Mouse (Mus musculus): ENCODE measurements around the gene Macrod1.

Gene Macrod1

DNA sequence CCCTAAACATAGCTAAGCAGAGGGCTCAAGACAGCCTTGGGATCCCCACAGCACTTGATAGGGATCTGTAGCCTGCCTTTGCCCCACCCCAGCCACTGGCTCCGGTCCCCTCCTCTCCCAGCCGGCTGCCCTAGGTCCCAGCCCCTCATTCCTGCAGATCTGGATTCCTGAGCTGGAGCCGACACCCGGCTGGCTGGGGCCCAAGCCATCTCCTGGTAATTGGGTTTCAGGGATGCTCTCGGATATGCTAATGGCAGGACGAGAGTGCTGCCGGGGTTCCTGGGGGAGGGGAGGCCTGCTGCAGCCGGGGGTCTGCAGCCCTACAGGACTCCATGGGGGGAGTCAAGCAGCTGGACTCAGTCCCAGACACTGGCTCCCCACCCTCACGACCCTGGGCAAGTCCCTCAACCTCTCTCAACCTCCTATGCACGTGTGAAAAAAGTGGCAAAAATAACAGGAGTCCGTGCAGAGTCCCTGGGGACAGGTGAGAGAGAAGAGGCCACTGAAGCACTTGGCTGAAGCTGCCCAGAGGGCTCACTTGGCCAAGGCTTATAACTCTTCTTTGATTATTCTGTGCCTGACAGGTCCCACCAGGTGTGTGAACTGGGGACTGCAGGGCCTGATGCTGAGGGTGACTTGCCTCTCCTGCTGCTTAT, 119.6 kb downstream of the Macrod1 start:
- DNase-seq: no peak

DNA sequence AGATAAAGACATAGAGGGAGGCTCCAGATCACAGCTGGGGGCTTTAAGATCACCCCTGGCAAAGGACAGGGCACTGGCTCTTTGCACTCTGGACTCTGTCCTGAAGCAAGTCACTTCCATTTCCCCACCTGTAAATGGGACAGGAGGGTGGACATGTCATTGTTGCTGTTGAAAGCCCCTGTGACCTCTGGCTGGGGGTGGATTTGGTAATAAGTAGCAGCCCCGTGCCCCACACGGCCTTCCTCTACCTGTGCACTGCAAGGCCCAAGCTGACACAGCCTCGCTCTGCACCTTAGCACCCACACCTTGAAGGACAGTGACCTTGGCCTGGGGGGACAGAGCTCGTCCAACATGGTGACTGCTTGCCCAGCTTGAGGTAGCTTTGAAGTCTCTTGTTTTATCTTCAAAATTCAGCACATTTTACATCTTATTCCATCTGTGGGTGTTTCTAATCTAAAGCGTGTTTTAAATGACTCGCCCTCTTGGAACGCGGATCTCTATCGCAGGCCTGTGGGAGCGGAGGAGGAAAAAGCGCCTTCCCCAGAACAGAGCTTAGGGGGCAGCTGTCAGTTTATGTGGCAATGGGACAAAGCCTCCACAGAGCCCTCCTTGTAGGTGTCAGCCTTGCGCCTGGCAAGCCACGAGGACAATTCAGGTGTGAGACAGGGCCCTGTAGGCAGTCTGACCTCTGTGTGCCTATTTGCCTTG, 121.3 kb downstream of the Macrod1 start:
- DNase-seq: no peak

DNA sequence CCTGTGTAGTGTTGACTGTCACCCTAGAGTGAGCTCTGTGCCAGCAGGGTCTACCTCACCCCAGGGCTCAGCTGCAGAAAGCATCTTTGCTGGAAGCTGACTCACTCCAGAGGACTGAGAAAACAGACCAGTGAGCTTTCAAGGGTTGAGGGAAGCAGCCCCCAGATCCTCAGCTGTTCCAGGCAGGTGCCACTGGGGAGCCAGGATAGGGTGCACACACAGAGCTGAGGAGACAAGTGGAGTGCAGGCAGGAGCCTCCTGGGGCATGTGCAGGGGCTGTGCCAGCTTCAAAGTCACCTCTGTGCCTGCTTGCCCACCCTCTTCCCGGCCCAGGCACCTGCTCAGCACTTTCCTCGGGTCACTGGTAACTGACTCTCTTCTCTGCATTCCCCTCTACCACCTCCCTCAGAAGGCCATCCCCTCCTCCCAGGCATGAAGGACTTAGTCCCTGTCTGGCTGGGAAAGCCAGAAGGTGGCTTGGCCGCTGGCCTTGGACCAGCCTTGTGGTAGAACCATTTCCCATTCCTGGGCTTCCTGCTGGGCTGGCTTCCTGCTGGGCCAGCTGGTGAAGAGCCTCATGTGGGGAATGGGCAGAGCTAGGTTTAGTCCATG, 122.3 kb downstream of the Macrod1 start:
- DNase-seq: peak; percentile 70

DNA sequence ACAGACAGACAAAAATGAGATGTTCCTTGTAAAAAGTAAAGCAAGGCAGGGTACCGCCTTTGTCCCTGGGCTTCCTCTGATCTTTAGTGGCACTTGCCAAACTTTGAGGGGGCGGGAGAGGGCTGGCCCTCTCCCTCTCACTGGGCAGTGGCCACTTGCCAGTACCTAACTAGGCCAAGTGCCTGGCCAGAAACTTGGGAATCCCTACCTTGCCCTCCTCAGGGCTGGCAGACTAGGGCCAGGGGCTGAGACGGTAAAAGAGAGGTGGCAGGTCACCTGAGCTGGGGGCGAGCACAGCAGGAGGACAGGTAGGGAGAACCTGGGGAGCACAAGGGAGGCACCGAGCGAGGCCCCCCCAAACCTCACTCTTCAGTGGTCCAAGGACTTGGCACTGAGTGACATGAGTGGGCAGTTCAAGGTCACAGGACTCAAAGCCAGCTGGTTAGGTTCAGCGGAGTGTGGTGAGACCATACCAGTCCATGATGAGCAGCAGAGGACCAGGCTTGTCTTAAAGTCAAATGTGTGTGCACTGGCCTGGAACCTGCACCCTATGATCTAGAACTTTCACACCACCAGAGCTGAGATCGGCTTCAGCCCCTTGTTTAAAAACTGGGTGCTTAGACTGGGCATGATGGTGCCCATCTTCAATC, 124.3 kb downstream of the Macrod1 start:
- DNase-seq: no peak

DNA sequence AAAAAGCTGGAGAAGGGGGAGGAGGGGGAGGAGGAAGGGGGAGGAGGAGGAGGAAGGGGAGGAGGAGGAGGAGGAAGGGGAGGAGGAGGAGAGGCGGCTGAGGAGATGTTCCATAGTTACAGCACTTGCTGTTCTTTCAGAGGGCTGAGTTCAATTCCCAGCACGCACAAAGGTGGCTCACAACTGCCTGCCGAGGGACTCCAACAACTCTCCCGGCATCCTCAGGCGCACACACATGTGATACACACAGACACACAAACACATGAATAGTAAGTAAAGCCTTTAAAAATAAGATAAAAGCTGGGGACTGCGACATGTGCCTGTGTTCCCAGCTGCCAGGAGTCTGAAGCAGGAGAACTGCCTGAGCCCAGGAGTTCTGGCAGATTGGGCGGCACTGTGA, 124.9 kb downstream of the Macrod1 start:
- no peak for DNase-seq

DNA sequence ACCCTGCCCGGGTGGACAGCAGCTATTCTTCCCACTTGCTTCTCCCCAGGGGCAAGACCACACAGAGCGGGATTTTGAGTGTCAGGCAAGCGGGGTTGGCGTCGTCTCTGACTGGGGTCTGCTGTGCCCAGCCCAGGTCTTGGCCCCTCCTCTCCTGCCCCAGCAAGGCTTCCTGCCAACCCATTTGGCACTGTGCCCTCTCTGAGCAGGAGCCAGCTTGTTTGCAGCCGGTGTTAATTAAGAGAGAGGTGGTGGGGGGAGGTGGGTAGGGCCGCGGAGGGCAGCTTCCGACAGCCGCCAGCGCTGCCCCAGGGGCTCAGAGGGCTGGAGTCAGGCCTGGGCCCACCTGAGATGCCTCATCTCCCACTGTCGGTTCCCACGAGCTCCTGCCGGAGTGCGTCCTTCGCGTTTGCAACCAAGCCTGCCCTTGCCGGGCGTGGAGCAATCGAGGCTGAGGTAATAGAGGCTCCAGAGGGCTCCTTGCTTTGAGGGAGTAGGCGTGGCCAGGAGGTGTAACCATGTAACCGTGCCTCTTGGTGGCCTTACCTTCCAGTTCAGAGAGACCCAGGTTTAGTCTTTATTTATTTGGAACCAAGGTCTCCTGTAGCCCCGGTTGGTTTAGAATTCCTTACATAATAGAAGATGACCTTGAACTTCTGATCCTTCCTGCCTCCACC, 125.8 kb downstream of the Macrod1 start:
- DNase-seq: peak; percentile 68

DNA sequence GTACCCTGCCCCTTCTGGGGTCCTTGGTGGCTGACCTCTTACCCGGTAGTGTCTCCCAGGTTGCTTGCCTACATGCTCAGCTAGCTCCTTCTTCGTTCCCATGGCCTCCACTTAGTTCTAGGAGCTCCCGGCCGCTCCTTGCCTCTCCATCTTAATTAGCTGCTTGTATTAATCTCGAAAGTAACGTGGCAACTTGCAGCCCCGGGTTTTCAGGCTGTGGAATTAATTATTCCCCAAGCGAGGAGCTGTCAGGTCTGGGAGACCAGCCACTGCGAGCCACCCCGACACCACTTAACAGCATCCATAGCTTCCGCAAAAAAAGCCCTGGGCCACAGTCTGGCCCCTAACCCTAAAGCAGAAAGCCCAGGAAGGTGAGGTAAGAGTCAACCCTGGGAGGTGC, 126.8 kb downstream of the Macrod1 start:
- DNase-seq: no peak

GRCm38 (mm10) chr19:7185059-7185458, 128.4 kb downstream of the Macrod1 start:
- no peak for DNase-seq

DNA sequence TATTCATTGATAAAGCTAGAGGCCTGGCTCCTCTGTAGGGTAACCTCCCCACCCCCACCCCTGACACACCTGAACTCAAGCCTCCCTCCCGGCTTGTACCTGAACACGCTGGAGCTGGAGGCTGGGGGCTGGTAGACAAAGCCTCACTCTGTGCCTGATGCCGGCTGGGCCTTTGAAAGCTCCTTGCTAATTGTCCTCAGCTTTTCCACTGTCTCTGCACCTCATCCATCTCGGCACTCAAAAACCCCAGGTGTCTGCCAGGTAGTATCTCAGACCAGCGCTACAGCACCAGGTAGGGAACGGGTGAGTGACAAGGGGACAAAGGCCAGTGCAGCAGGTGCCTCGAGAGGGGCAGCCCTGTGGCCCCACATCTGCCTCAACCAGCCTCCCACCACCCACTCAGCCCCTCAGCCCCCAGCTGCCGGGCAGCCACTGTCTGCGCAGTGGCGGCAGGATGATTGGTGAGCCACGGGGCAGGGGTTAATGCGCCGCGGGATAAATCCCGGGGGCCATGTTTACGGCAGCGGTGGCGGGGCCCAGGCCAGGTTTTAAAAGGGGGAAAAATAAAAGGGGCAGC, 129.2 kb downstream of the Macrod1 start:
- no peak for DNase-seq

DNA sequence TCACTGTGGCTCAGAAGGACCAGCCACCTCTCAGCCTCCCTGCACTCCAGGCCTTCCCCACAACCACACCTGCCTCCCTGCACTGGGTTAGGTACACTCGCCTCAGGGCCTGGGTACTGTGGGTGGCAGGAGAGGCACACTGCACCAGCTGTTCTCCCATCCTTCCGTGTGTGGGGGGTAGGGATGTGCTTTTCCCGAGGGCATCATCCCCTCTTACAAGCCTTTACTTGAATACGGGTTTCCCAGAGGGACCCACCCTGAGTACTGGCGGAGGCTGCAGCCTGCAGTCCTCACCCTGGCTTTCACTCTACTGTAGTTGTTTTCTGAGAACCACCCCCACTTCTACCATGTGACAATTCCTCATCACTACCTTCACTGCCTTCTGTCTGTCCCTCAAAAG, 130.5 kb downstream of the Macrod1 start:
- DNase-seq: no peak

- no peak for DNase-seq
These were observed 132.4 kb downstream of the Macrod1 start for GRCm38 (mm10) chr19:7189026-7189425.

DNA sequence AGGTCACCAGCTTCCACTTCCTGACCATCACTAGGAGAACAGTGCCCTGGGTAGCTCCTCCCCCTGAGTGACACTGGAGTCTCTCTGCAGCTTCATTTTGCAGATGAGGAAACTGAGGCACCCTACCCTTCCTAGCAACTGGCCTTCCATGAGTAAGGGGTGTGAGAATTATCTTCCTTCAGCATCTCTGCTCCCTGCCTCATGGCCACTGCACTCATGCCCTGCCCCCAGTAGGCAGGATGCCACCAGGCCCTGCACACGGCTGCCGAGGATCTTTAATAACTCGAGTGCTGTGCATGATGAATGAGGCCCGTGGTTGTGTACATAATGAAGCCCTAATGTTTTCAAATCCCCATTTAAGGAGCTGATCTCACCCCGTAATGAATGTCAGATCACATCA, 134.4 kb downstream of the Macrod1 start:
- no peak for DNase-seq

GRCm38 (mm10) chr19:7191639-7192038, 135.0 kb downstream of the Macrod1 start:
- no peak for DNase-seq

DNA sequence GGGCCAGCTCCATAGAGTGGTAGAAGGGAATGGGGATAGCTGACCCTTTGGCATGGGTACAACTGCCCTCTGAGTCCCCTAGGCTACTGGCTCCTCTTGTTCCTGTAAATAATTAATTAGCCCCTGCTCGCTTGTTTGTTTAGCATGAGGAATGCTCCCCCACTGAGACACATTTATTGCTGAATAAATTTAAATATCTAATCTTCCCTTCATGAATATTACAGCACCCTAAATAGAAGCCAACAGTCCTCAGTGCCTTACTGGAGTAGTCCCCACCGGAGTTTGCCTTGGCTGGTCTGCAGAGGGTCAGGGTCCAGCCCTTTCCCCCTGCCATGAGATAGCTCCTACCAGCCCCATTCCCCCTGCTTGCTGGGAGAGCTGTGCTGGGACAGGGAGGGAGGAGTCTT, 136.0 kb downstream of the Macrod1 start:
- DNase-seq: no peak

DNA sequence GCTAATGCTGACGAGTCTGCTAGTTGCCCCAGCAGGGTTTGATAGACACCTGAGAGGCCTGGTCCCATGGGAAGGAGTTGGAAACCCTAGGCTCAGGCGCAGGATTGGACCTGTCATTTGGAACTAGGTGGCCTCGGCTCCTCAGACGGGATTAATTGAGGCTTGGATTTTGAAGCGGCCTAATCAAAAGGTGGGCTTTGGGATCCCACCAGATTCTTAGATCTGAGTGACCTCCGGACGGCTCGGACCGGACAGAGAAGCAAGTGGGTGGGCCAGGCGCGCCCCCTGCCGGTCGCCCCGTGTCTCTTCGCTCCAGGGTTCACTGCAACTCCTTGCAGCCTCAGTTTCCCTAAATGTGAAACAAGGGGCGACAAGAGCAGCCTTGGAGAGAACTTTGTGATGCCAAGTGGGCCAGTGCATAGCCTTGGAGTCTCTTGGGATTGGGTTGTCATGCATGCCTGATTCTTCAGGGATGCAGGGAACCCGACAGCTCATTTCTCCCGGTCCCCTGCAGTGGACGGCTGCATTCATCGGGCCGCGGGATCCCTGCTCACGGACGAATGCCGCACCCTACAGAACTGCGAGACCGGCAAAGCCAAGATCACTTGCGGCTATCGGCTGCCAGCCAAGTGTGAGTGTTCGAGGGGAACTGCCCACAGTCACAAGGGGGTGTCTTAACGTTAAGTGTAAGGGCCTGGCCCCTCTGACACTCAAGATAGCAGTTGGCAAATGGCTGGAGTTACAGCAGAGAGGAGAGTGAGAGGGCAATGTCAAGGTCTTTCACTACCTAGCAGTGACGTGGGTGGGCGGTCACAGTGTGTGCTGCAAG, 139.5 kb downstream of the Macrod1 start:
- DNase-seq: peak; percentile 69

- no peak for DNase-seq
These were observed 140.2 kb downstream of the Macrod1 start for GRCm38 (mm10) chr19:7196741-7197270.

GRCm38 (mm10) chr19:7197445-7197844, 140.8 kb downstream of the Macrod1 start:
- DNase-seq: no peak

DNA sequence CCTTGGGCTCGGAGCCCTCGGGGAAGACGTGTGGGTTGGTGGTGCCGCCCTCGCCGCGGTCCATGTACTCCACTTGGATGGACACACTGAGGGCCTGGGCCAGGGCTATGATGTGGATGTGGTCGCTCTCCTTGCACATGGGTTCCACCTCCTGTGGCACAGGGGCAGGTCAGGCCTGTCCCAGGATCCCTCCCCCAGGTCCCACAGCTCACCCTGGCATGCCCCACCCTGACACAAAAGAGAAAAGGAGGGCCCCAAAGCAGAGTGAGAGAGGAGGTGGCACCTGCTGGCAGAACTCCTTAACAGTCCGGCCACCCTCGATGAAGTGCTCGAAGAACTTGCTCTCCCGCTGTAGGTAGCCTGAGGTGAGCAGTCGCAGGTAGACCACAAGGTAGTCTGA, 142.5 kb downstream of the Macrod1 start:
- no peak for DNase-seq

DNA sequence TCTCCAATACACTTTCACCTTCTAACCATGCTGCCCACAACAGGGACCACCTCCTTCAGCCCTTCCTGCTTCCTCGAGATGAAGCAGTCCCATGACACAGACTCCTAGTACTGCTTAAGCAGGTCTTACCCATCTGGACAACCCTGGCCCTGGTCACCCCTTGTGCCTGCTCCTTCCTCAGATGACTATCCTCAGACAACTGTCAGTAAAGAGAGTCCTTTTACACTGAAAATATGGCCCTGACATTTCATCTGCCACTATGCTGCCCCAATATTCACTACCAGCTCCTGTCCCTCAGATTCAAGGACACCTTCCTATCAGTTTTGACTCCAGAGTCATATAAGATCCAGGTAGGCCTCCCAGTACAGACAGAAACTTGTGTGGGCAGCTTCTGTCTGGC, 143.8 kb downstream of the Macrod1 start:
- DNase-seq: no peak

DNA sequence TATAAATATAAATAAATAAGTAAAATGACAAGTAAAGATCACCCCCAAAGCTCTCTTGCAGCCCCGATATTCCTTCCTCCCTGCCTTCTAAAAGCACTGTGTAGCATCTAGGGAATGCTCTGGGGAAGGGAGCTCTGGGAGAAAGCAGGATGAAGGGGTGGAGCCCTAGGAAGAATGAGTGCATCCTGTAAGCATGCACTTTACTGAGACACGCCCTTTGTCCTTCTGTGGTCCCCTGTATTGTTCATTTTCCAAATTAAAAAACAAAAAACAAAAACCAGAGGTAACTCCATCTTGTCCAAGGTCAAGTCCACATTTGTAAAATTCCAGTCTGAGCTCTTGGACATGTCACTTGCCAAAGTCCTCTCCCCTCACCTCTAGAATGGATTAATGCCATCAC, 148.3 kb downstream of the Macrod1 start:
- no peak for DNase-seq

DNA sequence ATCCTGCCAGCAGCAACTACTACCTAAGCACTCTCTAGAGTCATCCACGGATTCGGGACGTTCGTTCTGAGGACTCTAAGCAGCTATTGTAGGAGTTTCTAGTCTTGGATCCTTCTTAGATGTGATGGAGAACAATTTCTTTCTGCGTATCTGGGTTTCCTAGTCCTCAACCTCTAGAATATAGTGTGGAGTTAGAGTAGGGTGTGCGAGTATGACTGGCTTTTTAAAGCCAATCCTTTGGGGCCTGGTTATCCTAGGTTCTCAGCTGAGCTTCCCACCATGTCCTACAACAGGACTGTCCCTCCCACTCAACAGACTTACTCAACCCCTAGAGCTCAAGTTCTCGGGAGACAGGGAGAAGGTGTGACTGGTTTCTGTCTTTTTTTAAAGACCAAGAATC, 148.7 kb downstream of the Macrod1 start:
- DNase-seq: no peak

Data from cerebellum, adult 11 months (tissue).